Mouse (Mus musculus) adrenal gland, postnatal 14 days (tissue): Measurements from ENCODE around the gene Kmt2c. TPM values are rescaled to one million over a fixed set of nuclear protein-coding genes. Genes with fewer than 3 reads are reported as not detected.
"Not testable (repeated sequence)": the region's sequence is repeated elsewhere in the genome, so short reads cannot be mapped to it uniquely, and the experiment has no call there.

Source experiments
- DNase-seq: peaks from one replicate; pipeline ENCODE4 v3.0.0; 2021; ENCODE audit warnings: mixed read lengths
- total RNA-seq: library from RNA; stranded (reverse); gene quantifications from 2 replicates; pipeline ENCODE4 v1.2.3, GENCODE M21; 2021

The Kmt2c gene
- total RNA-seq, 1 experiment from 2014 or later: 54.3 TPM

GRCm38 (mm10) chr5:25368420-25368819 lies 130.2 kb downstream of the Kmt2c start:
- DNase-seq: no peak

GRCm38 (mm10) chr5:25367126-25367525 lies 131.5 kb downstream of the Kmt2c start:
- no peak for DNase-seq

DNA sequence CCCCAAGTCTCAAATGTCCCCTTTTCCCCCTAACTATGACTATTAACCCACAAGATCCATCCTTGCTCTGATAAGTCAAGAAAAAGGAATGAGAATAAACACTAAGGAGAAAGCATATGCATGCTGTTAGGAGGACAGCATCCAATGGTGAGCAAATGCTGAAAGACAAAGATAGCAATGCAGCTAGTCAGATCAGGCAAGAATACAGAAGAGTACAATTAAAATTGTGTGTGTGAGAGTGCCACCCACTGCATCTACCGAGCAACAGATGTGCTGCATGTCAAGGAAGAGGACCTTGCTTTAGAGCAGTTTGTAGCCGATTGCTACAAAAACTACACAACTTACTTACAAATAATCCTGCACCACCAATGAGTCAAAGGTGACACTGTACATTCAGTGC lies 145.1 kb downstream of the Kmt2c start:
- DNase-seq: no peak

- no peak for DNase-seq
Measured at GRCm38 (mm10) chr5:25331322-25331721, 167.3 kb downstream of the Kmt2c start.

- DNase-seq: peak; percentile 38
Measured at GRCm38 (mm10) chr5:25313881-25314280, 184.7 kb downstream of the Kmt2c start.

- no peak for DNase-seq
Measured at GRCm38 (mm10) chr5:25310226-25310625, 188.4 kb downstream of the Kmt2c start.

DNA sequence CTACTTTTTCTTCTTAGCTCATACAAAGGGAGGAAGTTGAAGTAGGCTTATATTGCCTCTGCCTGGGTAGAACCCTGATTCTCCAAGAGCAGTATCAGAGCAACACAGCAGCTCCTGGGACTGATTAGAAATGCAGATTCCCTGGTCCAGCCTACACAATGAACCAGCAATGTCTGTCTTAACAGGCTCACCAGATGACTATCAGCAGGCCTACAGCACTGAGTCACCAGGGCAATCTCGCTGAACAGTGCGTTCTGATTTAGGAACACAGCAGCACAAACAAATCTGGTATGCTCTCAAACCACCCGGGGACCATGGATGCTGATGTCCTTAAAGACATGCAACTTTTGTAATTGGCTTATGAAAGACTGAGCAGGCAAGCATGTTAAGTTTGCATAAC lies 201.8 kb downstream of the Kmt2c start:
- peak; percentile 42 for DNase-seq

- no peak for DNase-seq
Measured at GRCm38 (mm10) chr5:25283988-25284387, 214.6 kb downstream of the Kmt2c start.

DNA sequence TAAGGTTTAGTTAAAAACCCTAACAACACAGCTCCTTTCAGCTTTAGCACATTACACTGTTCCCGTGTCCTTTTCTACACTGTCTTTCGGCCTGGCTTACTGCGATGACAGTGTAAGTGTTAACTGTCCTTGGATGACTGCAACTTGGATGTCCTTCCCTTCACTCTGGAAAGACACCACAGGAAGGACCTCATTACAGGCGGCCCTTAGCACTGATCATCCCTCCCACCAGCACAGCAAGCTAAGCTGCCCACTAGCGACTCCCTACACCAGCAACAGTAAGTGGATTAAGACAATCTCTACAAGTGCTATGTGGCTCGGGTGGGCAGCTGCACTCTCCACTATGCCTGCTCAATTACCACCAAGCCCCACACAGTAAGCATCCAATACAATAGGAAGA lies 222.2 kb downstream of the Kmt2c start:
- no peak for DNase-seq

DNA sequence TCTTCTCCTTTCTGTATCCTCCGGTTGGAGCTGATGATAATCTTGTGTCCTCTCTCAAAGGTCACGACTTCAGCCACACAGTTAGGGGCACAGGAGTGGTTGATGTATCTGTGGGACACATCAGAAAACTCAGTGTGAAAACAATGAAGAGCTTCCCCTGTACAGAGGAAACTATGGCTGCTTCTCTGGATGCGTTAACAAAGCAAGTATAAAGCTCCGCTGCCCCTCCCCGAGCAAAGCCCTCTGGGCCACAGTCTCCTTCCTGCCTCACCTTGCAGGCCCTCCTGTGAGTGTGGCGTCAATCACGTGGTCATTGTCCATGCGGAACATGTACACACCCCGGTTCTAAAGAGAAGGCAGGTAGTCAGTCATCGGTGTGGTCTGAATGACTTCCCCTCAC lies 223.0 kb downstream of the Kmt2c start:
- DNase-seq: no peak

GRCm38 (mm10) chr5:25268258-25268888 lies 230.2 kb downstream of the Kmt2c start:
- no peak for DNase-seq

DNA sequence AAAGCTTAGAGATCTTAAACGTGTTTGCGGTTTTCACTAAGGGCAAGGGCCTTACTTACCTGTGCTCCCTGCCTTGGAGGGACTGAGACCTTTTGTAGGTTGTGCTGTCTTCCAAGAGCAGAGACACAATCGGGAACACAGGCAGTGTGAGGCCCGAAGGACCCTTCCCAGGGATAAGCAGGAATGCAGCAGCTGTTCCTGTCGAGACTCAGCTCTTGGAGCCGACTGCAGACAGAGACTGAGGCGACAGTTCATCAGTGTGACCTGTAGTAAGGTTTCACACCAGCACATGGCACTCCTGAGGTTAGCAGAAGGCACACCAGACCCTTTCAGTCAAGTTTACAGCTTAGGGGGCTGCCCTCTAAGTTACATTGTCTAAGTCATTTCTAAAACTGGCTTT lies 236.3 kb downstream of the Kmt2c start:
- no peak for DNase-seq

DNA sequence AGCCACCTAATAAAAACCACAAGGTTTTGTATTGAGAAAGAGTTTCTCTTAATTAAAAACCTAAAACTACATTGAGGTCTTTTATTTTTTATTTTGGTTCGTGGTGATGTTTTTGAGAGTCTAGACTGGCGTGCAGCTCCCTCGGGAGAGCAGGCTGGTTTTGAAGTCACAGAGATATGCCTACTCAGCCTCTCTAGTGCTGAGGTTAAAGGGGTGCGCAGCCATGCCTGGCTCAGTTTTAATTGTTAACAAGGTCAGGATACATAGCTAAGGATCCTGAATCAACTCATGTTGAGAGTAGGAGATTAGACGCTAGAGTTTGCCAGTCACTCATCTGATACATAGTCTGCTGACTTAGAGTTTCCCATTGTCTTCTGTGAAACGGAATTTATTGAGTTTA lies 237.1 kb downstream of the Kmt2c start:
- no peak for DNase-seq

- no peak for DNase-seq
Measured at GRCm38 (mm10) chr5:25256686-25257085, 241.9 kb downstream of the Kmt2c start.

- DNase-seq: no peak
Measured at GRCm38 (mm10) chr5:25254491-25254890, 244.1 kb downstream of the Kmt2c start.

GRCm38 (mm10) chr5:25252825-25253544 lies 245.6 kb downstream of the Kmt2c start:
- no peak for DNase-seq

DNA sequence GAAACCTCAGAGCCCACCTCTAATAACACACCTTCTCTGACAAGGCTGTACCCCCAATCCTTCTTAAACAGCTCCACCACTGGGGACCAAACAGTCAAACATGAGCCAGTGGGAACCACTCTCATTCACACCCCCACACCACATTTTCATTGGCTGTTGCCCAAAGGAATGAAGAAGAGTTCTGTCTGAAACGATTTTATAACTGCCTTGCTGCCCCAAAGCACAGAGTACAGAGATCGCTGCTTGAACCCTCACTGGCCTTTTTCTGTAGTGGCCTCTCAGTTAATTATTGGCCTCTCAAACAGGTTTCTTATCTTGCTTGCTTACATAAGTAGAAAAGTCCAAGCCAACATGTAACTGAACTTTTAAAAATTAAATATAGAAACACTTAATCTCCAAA lies 246.2 kb downstream of the Kmt2c start:
- DNase-seq: no peak

DNA sequence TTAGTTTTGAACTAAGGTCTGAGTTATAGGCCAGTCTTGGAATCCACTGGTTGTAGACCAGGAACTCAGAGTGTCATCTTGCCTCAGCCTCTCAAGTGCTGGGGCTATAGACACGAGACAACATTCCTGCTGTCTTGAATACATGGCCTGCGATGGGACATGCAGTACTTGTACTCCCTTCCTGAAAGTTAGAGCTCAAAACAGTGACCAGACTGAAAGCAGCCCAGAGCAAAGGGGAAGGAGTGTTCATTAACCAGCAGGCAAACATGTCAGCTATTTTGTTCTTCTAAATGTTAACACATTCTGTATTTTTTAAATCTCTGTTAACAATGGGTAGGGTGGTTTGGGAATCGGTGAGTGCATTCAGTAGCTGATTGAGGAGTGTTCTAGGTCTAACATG lies 251.5 kb downstream of the Kmt2c start:
- DNase-seq: no peak

- DNase-seq: no peak
Measured at GRCm38 (mm10) chr5:25246473-25246865, 252.1 kb downstream of the Kmt2c start.

DNA sequence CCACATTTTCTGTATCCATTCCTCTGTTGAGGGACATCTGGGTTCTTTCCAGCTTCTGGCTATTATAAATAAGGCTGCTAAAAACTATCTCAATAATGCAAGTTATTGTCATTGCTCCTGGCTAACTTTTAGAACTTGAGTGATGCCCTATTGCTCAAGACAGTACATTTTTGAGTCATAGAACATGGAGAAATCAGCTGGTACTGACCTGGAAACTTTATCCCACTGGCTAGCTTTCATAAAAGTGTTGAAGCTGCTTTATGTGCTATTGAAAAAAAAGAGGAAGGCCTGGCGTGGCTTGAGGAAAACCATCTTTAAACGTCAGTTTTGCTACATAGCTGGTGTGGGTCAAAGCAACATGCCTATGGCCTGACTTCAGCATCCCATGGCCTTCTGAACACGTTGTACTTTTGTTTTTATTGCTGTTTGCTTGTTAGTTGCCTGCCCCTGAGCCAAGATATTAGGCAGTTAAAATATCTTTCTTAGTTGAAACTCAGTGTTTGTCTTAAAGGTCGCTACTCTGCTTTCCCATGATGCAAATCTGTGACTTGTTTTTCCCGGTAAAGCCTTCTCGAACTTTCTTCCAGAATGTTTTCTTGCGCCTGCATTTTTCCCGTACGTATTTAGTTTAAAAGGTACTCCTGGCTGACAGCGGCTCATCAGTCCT lies 252.6 kb downstream of the Kmt2c start:
- DNase-seq: no peak

DNA sequence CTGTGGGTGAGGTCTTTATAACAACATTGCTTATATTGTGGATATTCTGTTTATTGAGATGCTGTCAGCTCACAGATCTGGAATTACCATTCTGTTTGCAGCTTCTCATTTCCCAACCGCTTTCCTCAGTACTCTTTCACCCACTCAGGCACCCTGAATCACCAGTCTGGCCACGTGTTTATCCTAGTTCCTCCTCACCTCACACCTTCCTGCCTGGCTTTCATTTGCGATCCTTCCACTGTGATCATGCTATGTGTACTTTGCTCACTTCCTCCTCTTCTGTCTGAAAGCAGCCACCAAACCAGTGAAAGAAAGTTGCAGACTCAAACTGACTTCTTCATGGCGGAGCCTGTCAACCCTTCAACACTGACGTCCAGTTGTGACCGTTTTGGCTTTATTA lies 255.5 kb downstream of the Kmt2c start:
- DNase-seq: no peak

- DNase-seq: not testable (repeated sequence)
Measured at GRCm38 (mm10) chr5:25224377-25224776, 274.2 kb downstream of the Kmt2c start.
